Mouse (Mus musculus): ENCODE results near the gene Rassf4. TPM values are rescaled to one million over a fixed set of nuclear protein-coding genes. Genes with fewer than 3 reads are reported as not detected.
A peak's percentile ranks its signal among the peaks of the same experiment; 100 is the strongest.
"Not testable (repeated sequence)": the region's sequence is repeated elsewhere in the genome, so short reads cannot be mapped to it uniquely, and the experiment has no call there.

Gene Rassf4
- polyA plus RNA-seq, 1 experiment from 2014 or later: 12.8 TPM

DNA sequence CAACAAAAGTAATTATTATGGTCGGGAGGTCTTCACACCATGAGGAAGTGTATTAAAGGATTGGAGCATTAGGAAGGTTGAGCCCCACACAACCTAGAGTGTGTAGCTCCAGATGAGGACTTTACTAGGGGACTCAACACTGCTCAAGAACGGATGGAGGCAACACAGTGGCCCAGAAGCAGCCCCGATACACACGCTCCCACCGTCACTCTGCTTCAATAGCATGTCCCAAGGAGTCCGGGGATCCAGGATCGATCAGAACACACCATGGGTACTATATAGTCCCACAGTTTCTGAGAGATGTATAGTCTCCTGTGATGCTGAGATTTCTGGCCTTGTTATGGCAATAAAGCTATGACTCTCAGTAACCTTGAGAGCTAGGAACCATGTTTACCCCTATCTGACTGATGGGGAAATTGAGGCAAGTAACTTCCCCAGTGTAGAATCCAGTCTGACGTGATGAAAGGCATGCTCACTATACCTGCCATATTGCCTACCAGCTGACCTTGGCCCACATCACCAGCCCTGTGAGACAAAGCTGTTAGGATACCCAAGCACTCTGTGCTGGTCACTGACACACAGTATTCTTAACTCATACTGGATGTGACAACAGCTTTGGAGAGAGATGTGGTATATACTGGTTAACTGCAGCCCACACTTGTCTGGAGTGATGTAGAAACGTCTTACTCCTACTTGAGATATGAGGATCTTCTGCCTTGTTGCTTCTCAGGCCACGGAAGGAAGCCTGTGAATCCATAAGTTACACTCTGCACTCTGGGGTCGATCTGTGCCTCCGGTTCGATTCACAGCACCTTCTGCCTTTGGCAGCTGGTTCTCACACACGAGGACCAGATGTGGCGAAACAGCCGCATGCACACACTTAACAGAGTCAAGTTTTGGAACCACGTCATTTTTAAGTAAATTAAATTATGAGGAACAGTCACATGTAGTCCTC lies 39.7 kb downstream of the Rassf4 start:
- Histone ChIP-seq H3K27me3 (no peaks in the 10 kb centered on the region), H3K9ac (no peak overlapping the region), H3K4me1 (peaks cover 5% of the 10 kb centered on the region; the same call in 1 of the 2 replicates), H3K4me2 (no peak overlapping the region), H3K36me3 (ENCODE audit: poor library complexity, severe bottlenecking) (no peaks in the 10 kb centered on the region), H3K27ac (no peak overlapping the region), H3K4me3 (no peak overlapping the region), H3K9me3 (replicated peaks) (no peaks in the 10 kb centered on the region)
- ATAC-seq: no peak
- 91% methylated on average over 17 of the region's 17 CpGs for WGBS

DNA sequence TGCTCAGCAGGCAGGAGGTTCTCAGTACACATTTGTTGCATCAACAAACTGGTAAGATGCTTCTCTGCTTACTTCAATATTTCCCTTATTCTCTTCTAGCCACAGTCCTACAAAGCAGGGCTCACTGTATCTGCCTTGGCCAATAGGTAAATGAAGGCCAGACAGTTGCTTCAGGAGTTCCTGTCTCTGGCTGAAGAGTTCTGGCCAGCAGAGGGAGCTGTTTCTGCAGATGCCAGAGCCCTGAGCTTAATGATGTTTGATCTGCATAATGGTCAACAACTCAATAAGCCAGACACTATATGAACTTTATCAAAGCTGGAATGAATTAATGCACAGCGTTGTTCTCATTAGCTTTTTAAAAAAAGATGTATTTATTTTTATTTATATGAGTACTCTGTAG lies 41.6 kb downstream of the Rassf4 start:
- Histone ChIP-seq H3K9me3 (replicated peaks) (no peaks in the 10 kb centered on the region), H3K4me1 (peaks cover 8% of the 10 kb centered on the region), H3K27me3 (no peaks in the 10 kb centered on the region), H3K27ac (no peak overlapping the region), H3K4me3 (no peak overlapping the region), H3K36me3 (ENCODE audit: poor library complexity, severe bottlenecking) (no peaks in the 10 kb centered on the region), H3K4me2 (no peak overlapping the region), H3K9ac (no peak overlapping the region)
- WGBS: 51% methylated on average over 1 of the region's 1 CpGs
- no peak for ATAC-seq

DNA sequence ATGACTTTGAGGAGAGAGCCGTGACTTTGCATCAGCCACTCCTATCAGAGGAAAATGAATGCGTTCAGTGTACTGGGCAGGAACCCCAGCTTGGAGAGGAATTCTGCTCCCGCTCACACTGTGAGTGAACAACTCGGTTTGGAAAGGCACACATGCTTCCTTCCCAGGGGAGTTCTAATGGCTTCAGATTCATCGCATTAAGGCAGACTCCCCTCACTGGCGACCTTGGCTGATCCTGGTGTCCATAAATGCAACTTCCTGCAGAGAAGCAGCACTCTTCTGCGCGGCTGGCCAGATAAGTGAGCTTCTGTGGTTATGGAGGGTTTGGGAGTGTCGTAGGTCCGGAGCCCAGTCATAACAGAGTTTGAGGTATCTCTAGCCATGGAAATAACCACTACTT lies 44.0 kb downstream of the Rassf4 start:
- Histone ChIP-seq H3K36me3 (ENCODE audit: poor library complexity, severe bottlenecking) (peaks cover 18% of the 10 kb centered on the region), H3K27ac (no peak overlapping the region), H3K4me1 (peaks cover 19% of the 10 kb centered on the region), H3K4me2 (no peak overlapping the region), H3K9ac (no peak overlapping the region), H3K4me3 (no peak overlapping the region), H3K27me3 (no peaks in the 10 kb centered on the region), H3K9me3 (replicated peaks) (no peaks in the 10 kb centered on the region)
- no peak for ATAC-seq
- 95% methylated on average over 10 of the region's 10 CpGs for WGBS

DNA sequence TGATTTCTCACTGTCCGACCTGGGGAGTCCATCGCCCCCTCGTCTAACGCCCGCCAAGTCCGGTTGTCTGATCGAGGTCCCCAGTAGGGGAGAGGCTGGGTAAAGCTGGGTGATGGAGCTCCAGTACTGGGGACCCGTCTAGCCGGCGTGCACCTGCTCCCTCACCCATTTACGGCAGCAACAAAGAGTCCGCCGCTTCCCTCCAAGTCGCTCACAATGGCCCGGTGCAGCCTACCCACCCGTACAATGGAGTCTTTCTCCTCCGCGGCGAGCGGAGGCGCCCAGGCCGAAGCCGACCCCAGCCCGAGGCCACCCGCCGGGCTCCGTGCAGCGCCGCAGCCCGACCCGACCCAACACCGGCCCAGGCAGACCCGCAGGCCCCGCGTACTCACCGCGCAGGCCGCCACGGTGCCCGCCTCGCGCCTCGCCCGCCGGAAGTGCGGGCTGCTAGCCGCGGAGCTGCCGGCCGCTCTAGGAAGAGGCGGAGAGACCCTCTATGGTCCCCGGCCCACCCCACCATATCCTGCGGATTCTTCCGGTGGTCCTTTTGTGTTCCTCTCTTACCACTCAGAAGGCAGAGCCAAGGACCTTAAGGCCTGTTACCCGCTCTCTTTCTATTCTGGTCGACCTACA lies 45.1 kb downstream of the Rassf4 start, which contains the start of gene Zfp422:
Zfp422 (minus strand) TSS at position 461 of the 633 bp plus-strand sequence.
- peaks cover 19% of the 10 kb centered on the region for H3K4me1 ChIP-seq
- under 1% methylated on average over 56 of the region's 56 CpGs for WGBS
- peak within 1 kb of the TSS; percentile 90 for H3K27ac ChIP-seq
- peaks cover 28% of the 10 kb centered on the region for H3K36me3 ChIP-seq (ENCODE audit: poor library complexity, severe bottlenecking)
- ATAC-seq: peak; percentile 98
- H3K4me3 ChIP-seq: peak within 1 kb of the TSS; percentile 89
- H3K9ac ChIP-seq: peak within 1 kb of the TSS; percentile 98
- no peaks in the 10 kb centered on the region for H3K27me3 ChIP-seq
- H3K9me3 ChIP-seq (replicated peaks): no peaks in the 10 kb centered on the region
- H3K4me2 ChIP-seq: peak within 1 kb of the TSS; percentile 67

DNA sequence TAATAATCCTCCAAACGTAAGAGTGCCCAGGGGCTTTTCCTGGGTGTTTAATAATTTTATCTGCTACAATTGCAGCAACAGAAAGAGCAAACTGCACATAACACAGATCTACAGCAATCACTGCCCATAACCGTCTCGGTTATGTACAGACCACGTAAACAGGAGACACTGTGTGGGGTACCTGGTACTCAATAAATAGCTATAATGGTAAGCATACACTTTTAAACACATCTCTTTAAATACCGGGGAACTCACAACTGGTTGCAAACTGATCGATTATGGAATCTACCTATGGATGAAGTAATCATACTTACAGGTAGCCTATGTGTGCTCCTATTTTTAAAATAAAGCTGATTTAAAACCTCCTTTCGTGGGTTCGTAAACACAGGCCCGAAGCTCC lies 45.7 kb downstream of the Rassf4 start:
- peaks cover 19% of the 10 kb centered on the region for H3K4me1 ChIP-seq
- H3K9ac ChIP-seq: peak overlapping the region; percentile 98
- peaks cover 30% of the 10 kb centered on the region for H3K36me3 ChIP-seq (ENCODE audit: poor library complexity, severe bottlenecking)
- H3K9me3 ChIP-seq (replicated peaks): no peaks in the 10 kb centered on the region
- peak overlapping the region; percentile 67 for H3K4me2 ChIP-seq
- H3K27me3 ChIP-seq: no peaks in the 10 kb centered on the region
- WGBS: 16% methylated on average over 9 of the region's 9 CpGs
- ATAC-seq: no peak
- H3K4me3 ChIP-seq: peak overlapping the region; percentile 89
- H3K27ac ChIP-seq: peak overlapping the region; percentile 90

DNA sequence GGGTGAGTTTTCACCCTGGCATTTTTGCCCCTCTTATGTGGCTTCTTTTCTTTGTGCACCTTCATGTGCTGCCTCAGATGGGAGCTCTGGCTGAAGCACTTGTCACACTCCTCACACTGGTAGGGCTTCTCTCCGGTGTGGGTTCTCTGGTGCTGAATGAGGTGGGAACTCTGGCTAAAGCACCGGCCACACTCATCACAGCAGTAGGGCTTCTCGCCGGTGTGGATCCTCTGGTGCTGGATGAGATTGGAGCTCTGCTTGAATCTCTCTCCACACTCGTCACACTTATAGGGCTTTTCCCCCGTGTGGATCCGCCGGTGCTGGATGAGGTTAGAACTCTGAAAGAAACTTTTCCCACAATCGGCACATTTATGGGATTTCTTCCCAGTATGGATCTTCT lies 47.3 kb downstream of the Rassf4 start:
- H3K9me3 ChIP-seq (replicated peaks); H3K27ac ChIP-seq; H3K4me2 ChIP-seq; H3K27me3 ChIP-seq; H3K4me3 ChIP-seq; ATAC-seq; H3K9ac ChIP-seq: not testable (repeated sequence)
- H3K36me3 ChIP-seq (ENCODE audit: poor library complexity, severe bottlenecking): peaks cover 30% of the 10 kb centered on the region
- H3K4me1 ChIP-seq: peaks cover 19% of the 10 kb centered on the region
- WGBS: 95% methylated on average over 9 of the region's 9 CpGs

DNA sequence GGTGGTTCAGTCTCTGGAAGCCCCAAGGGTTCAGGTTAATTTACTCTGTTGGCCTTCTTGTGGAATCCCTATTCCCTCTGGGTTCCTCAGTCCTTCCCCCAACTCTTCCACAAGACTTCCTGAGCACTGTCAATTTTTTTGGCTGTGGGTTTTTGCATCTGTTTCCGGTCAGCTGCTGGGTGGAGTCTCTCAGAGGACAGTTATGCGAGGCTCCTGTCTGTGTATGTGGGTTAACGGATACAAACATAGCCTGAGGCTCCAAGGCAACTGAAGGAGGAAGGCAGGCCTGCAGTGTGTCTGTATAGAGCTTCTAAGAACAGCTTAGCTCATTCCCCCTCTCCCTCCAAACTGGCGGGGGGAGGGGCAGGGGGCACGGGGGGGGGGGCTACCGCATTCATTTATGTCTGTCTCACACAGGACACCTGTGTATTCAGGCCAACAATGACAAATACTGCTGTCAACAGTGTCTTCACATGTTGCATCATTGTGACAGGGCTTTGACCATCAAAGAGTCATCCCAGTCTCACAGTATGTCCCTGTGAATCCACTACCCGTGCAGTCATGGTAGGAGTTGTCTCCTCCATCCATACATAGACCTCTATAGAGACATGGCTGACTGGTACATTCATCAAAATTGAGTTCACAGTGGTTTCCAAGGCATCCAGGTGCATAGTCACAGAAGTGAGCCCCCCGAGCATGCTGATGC lies 52.3 kb downstream of the Rassf4 start:
- Histone ChIP-seq H3K4me1 (peaks cover 7% of the 10 kb centered on the region; the same call in 1 of the 2 replicates), H3K9me3 (replicated peaks) (no peaks in the 10 kb centered on the region), H3K27ac (no peak overlapping the region), H3K9ac (no peak overlapping the region), H3K36me3 (ENCODE audit: poor library complexity, severe bottlenecking) (peaks cover 24% of the 10 kb centered on the region), H3K27me3 (no peaks in the 10 kb centered on the region), H3K4me2 (no peak overlapping the region), H3K4me3 (no peak overlapping the region)
- ATAC-seq: no peak
- 74% methylated on average over 8 of the region's 8 CpGs for WGBS

DNA sequence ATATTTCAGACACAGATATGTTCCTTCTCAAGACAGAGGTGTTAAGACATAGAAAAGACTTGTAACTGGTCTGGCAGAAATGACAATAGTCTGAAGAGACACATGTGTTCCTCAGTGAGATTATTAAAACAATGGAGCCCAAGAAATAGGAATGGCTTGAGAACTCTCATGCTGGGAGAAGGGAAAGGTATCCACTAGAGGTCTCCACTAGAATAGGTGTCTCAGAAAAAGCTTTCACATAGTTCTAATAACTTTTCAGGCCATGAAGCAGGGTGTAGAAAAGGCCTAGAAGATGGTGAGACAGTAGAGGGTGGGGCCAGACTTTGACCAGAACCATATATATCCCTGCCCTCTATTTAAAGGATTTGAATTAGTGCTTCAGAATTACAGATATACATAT lies 55.7 kb downstream of the Rassf4 start:
- no peaks in the 10 kb centered on the region for H3K27me3 ChIP-seq

DNA sequence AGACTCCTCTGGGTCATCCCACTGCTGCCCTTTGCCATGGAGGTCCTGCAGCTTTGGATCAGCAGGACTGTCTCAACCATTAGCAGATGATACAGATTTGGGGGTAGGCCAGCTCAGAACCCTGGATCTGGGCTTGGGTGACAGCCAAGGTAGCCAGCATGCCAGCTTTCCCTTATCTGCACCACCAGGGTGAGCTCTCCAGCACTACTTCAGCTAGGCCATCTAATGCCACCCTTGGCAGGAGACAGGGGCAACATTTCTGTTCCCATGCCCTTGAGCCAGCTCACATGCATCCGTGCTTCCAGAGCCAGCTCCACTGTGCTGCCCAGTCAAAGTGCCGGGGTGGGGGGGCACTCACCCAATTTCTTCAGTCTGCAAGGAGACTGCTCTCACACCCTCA lies 58.0 kb downstream of the Rassf4 start:
- Histone ChIP-seq H3K4me3 (no peak overlapping the region), H3K36me3 (ENCODE audit: poor library complexity, severe bottlenecking) (no peaks in the 10 kb centered on the region), H3K9ac (no peak overlapping the region), H3K27ac (no peak overlapping the region), H3K4me2 (no peak overlapping the region), H3K27me3 (no peaks in the 10 kb centered on the region), H3K4me1 (no peaks in the 10 kb centered on the region), H3K9me3 (replicated peaks) (no peaks in the 10 kb centered on the region)
- 95% methylated on average over 2 of the region's 2 CpGs for WGBS
- no peak for ATAC-seq

More for the DNA sequence above, 55.7 kb downstream of the Rassf4 start:
- H3K9ac ChIP-seq: no peak overlapping the region
- H3K4me1 ChIP-seq: no peaks in the 10 kb centered on the region
- no peaks in the 10 kb centered on the region for H3K9me3 ChIP-seq (replicated peaks)
- no peaks in the 10 kb centered on the region for H3K36me3 ChIP-seq (ENCODE audit: poor library complexity, severe bottlenecking)
- no peak overlapping the region for H3K4me3 ChIP-seq
- H3K27ac ChIP-seq: no peak overlapping the region
- H3K4me2 ChIP-seq: no peak overlapping the region
- no peak for ATAC-seq

DNA sequence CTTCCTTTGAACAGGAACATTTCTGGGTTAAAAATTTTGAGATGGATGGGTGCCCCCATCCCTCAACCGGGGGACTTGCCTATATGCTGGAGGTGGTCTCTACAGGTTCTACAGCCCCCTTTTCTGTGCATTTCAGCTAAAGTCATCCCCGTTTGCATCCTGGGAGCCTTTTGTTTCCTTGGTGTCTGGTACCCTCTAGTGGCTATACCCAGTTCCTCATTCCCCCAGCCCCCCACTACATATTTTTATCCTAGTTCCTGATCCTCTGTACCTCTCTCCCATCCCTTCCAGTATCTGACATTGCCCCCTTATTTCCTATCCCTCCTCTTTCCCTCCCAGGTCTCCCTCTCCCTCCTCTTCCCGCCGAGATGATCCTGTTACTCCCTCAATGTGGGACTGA lies 66.5 kb downstream of the Rassf4 start:
- no peaks in the 10 kb centered on the region for H3K27me3 ChIP-seq
- no peak overlapping the region for H3K4me3 ChIP-seq
- ATAC-seq: no peak
- no peaks in the 10 kb centered on the region for H3K9me3 ChIP-seq (replicated peaks)
- H3K36me3 ChIP-seq (ENCODE audit: poor library complexity, severe bottlenecking): no peaks in the 10 kb centered on the region
- no peak overlapping the region for H3K9ac ChIP-seq
- 51% methylated on average over 4 of the region's 4 CpGs for WGBS
- no peaks in the 10 kb centered on the region for H3K4me1 ChIP-seq
- no peak overlapping the region for H3K4me2 ChIP-seq
- H3K27ac ChIP-seq: no peak overlapping the region

DNA sequence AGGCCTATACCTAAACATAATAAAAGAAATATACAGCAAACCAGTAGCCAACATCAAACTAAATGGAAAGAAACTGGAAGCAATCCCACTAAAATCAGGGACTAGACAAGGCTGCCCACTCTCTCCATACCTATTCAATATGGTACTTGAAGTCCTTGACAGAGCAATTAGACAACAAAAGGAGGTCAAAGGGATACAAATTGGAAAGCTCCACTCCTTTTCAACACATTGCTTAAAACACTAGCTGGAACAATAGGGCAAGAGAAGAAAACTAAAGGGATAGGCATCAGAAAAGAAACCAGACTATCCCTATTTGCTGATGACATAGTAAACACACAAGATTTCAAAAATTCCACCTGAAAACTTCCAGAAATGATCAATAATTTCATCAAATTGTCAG lies 72.8 kb downstream of the Rassf4 start:
- not testable (repeated sequence) for H3K27me3 ChIP-seq; H3K4me1 ChIP-seq; H3K27ac ChIP-seq; H3K36me3 ChIP-seq (ENCODE audit: poor library complexity, severe bottlenecking); H3K4me3 ChIP-seq; H3K9me3 ChIP-seq (replicated peaks); H3K4me2 ChIP-seq; H3K9ac ChIP-seq; ATAC-seq

DNA sequence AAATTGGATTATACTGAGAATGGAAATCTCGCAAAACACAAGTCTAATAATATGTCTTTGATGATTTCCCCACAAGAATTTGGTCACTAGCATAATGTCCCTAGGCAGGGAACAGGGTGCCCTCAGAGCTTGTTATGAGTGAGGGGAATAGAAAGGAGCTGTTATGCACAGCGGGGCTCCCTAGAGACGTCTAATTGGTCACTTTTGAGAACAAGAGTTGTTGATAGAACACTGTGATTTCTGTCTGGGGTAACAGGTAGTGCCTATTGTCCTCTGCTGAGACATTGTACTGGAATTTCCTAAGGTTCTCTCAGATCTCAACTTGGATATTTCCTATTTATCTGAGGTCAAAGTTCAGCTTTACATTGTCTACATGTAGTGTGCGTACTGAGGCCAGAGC lies 89.7 kb downstream of the Rassf4 start, which contains the start of gene Olfr215:
Olfr215 (minus strand) TSS at position 101 of the 400 bp plus-strand sequence.
- Histone ChIP-seq H3K9ac (no peak within 1 kb of the TSS), H3K27me3 (no peaks in the 10 kb centered on the region), H3K9me3 (replicated peaks) (no peaks in the 10 kb centered on the region), H3K36me3 (ENCODE audit: poor library complexity, severe bottlenecking) (no peaks in the 10 kb centered on the region), H3K4me3 (no peak within 1 kb of the TSS), H3K4me2 (no peak within 1 kb of the TSS), H3K4me1 (no peaks in the 10 kb centered on the region), H3K27ac (no peak within 1 kb of the TSS)
- ATAC-seq: no peak
- 51% methylated on average over 4 of the region's 4 CpGs for WGBS
